Mouse (Mus musculus) heart, adult 11 months (tissue): ENCODE data around the gene Lats1.
"Not testable (repeated sequence)": the region's sequence is repeated elsewhere in the genome, so short reads cannot be mapped to it uniquely, and the experiment has no call there.

Source experiments
- DNase-seq: peaks from one replicate; pipeline ENCODE4 v3.0.0; 2022

The Lats1 gene

DNA sequence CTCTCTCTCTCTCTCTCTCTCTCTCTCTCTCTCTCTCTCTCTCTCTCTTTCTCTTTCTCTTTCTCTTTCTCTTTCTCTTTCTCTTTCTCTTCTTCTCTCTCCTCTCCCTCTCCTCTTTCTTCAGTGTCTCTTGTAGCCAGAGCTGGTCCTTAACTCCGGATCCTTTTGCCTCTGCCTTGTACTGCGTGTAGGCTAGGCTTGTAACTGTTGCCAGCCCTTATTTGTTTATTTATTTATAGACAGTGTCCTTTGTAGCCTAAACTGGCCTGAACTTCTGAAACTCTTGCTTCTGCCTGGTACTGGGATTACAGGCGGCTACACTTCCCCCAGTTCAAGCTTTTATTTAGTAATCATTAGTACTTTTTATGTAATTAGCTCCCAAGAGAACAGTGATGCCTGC is 46.0 kb downstream of the Lats1 start:
- DNase-seq, result no peak

DNA sequence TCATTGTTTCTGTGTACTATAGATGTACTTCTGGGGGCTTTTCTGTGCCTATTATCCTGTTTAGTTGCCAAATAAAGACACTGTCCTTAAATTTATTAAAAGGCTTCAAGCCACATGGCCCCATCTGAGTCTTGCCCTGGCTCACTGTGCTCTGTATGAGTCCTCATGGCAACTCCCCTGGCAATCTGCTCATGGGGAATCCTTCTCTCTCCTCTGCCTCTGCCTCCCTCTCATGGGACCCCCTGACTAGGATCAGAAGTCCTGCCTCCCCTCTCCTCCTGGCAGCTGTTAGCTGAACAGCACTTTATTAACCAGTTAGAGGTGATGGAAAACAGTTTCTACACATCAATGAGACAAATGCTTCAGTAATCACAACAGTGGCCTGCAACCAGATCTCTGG is 50.6 kb downstream of the Lats1 start:
- no peak for DNase-seq

DNA sequence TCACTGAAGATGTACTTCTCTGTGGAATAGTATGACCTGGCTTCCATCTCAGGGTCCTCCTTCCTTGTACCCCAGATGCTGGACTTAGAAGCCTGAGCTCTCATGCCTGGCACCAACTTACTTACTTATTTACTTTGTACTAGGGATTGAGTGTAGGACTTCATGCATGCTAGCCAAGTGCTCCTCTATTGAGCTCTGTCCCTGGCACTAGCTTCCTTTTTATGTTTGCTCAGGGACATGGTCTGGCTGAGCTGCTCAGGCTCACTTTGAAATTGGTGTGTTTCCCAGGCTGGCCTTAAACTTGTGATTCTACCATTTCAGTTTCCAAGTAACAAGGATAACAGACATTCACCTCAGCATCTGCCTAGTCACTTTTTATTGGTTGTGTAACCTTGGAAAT is 56.1 kb downstream of the Lats1 start:
- no peak for DNase-seq

DNA sequence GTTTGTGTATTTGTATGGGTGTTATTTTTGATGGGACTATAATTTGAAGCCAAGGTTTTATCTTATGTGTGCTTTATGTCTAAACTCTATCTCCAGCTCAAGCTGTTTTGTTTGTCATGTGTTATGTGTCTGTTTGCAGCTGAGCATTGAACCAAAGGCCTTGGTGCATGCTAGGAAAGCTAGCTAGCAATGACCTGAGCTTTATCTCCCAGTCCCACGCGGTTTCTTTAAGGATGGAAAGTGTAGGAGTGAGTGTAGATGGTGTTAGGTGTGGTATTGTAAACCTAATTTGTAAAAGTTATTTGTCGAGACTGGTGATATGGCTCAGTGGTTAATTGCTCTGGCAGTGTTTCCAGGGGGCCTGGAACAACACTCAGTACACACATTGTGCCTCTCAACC is 56.9 kb downstream of the Lats1 start:
- DNase-seq, result no peak

DNA sequence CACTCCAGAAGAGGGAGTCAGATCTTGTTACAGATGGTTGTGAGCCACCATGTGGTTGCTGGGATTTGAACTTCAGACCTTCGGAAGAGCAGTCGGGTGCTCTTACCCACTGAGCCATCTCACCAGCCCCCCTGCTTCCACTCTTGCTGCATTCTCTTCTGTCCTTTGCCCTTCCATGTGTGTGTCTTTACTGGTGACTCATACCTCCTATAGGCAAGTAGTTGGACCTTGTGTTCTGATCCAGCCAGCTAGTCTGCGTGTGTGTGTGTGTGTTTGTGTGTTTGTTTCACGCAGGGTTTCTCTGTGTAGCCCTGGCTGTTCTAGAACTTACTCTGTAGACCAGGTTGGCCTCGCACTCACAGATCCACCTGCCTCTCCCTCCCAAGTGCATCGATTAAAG is 64.5 kb downstream of the Lats1 start:
- not testable (repeated sequence) for DNase-seq

DNA sequence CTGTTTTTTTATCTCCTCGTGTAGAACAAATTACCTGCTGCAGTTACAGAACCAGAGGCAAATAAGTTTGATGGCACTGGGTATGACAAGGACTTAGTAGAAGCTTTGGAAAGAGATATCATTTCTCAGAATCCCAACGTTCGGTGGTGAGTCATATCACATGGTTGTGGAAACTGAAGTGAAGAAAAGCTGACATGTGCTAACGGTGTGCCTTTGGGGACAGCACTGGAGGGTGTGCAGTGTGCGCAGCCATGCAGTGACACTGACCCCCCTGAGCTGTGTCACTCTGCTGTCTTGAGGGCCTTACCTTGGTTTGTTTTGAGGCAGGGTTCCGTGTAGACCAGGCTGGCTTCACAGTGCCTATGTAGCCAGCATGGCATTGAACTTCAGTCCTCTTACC is 67.7 kb downstream of the Lats1 start:
- no peak for DNase-seq

DNA sequence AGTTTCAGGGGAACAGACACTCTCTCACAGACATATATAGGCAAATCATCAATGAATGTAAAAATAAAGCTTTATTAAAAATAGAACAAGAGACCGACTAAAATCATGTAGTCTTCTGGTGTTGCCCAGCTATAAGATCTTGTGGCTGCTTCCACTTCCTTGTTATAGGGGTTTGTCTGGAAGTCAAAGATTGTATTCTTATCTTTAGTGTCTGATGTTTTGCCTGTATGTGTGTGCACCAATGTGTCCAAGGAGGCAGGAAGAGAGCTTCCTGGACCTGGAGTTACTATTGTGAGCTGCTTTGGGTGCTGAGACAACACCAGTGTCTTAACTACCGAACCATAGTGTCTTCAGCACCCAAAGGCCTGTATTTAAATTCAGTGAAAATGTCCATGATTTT is 76.5 kb downstream of the Lats1 start:
- DNase-seq, result no peak
